Mouse (Mus musculus): Measurements from ENCODE around the gene Wdr73.

The Wdr73 gene

GRCm38 (mm10) chr7:80855316-80855715 is 45.8 kb downstream of the Wdr73 start:
- DNase-seq (ENCODE audit: low spot score) = no peak

- DNase-seq (ENCODE audit: low spot score) = no peak
These were observed 47.9 kb downstream of the Wdr73 start for GRCm38 (mm10) chr7:80853218-80853617.

GRCm38 (mm10) chr7:80850520-80850919 is 50.5 kb downstream of the Wdr73 start:
- DNase-seq (ENCODE audit: low spot score) = no peak

- peak; percentile 38 for DNase-seq (ENCODE audit: low spot score)
These were observed 51.4 kb downstream of the Wdr73 start for GRCm38 (mm10) chr7:80849710-80850109.

- no peak for DNase-seq (ENCODE audit: low spot score)
These were observed 51.8 kb downstream of the Wdr73 start for GRCm38 (mm10) chr7:80849267-80849666.

GRCm38 (mm10) chr7:80846709-80847108 is 54.4 kb downstream of the Wdr73 start:
- no peak for DNase-seq (ENCODE audit: low spot score)

GRCm38 (mm10) chr7:80846280-80846678 is 54.8 kb downstream of the Wdr73 start:
- no peak for DNase-seq (ENCODE audit: low spot score)

GRCm38 (mm10) chr7:80845621-80846279 is 55.3 kb downstream of the Wdr73 start:
- no peak for DNase-seq (ENCODE audit: low spot score)

GRCm38 (mm10) chr7:80844691-80845090 is 56.4 kb downstream of the Wdr73 start:
- DNase-seq (ENCODE audit: low spot score) = no peak

- no peak for DNase-seq (ENCODE audit: low spot score)
These were observed 57.0 kb downstream of the Wdr73 start for GRCm38 (mm10) chr7:80843910-80844640.

GRCm38 (mm10) chr7:80843176-80843575 is 57.9 kb downstream of the Wdr73 start:
- DNase-seq (ENCODE audit: low spot score) = no peak

- no peak for DNase-seq (ENCODE audit: low spot score)
These were observed 58.9 kb downstream of the Wdr73 start for GRCm38 (mm10) chr7:80842132-80842531.

GRCm38 (mm10) chr7:80840937-80841336 is 60.1 kb downstream of the Wdr73 start:
- peak; percentile 45 for DNase-seq (ENCODE audit: low spot score)
